Mouse (Mus musculus) cerebellum, postnatal 10 days (tissue): Measurements from ENCODE around the gene Samd9l.
"Not testable (repeated sequence)": the region's sequence is repeated elsewhere in the genome, so short reads cannot be mapped to it uniquely, and the experiment has no call there.

ENCODE experiments used
- DNase-seq, 2 experiments: peaks; one replicate each; pipeline ENCODE4 v3.0.0; 2021; ENCODE audit warnings: mixed read lengths in 2 of 2

The Samd9l gene

GRCm38 (mm10) chr6:3341479-3341878 is 57.9 kb downstream of the Samd9l start:
- DNase-seq, result no peak

DNA sequence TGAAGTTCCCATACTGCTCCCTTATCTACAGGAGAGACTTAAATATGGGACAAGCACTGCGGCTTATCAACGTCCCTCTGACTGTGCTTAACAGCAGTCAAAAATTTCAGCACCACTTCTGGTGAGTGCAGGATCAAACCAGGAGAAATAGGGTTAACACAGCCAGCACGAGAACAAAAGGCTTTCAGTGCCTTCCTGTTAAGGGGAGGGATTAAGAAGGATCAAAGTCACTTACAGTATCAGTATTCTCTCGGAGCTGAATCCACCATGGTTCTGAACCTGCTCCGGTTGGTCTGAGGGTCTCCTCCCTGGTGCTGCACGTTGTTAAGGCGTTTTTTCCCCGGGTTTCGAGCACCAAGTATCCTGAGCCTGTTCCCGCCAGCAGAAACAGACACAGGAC is 58.4 kb downstream of the Samd9l start:
- DNase-seq, result not testable (repeated sequence)

DNA sequence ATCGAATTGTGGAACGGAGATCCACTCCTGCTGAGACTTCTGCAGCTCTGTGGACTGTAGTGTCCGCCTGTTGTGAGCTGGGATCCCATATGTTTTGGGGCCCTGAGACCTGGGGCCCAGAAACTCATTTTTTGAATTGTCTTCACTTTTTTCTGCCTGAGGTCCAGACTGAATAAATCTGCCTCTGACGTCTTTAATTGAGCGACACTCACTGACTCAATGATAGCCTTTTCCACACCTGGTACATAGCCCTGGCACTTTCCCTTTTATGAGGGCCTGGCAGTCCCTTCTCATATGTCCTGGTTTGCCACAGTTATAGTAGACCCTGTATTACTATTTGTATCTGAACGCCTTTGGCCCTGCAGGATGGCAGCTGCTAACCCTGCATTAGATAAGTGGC is 60.2 kb downstream of the Samd9l start:
- not testable (repeated sequence) for DNase-seq
